10 mouse cellular contexts compared by ENCODE assay signal in the genomic region with DNA sequence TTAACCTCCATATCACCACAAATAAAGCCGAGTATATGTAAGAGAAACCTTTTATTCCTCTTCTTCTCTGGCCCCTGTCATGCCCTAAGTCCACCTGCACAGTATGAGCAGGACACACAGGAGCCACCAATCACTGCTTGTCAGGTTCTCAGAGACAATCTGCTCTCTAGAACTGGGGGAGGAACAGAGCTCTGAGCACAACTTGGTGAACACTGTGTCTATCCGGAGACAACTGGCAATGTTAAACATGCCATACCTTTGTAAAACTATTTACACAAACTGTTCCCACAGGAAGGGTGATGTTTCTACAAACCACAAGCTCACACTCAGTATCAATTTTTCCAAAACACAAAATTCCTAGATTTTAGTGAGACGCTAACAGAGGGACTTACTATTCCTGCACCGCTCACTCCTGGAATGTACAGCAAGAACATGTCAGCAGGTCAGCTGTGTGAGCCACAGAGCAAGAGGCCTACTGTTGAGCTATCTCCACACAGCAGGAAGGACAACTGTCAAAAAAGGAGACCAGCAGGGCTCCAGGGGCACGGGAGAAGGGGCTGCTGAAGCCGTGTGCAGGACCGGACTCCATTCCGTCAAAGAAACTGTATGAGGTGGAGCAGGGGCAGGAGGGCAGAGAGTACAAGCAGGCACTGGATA. TPM values are rescaled to one million over a fixed set of nuclear protein-coding genes. Genes with fewer than 3 reads are reported as not detected.
DNase-seq lines count a peak whose midpoint lies in the region; ATAC-seq and TF ChIP-seq lines count a peak whose summit lies in the region.
"Had no signal": no experiment of that assay in that cellular context is flagged by ENCODE, and none has a peak within 500 bp of the region (broad histone marks: within the 10 kb centered on the region; RNA-seq: fewer than 3 reads in every experiment).

No protein-coding gene starts in this region.

- H3K36me3 ChIP-seq in limb, embryonic 12.5 days = no peaks in the 10 kb centered on the region
- no peaks in the 10 kb centered on the region for H3K36me3 ChIP-seq in limb, embryonic 10.5 days
- H3K36me3 ChIP-seq in embryonic facial prominence, embryonic 12.5 days = no peaks in the 10 kb centered on the region
- H3K36me3 ChIP-seq in liver, postnatal 0 days (replicated peaks; ENCODE audit: insufficient read depth, low read length) = peaks cover 16% of the 10 kb centered on the region; the same call in 1 of the 2 replicates

- no peak overlapping the region for H3K4me3 ChIP-seq in limb, embryonic 12.5 days (replicated peaks)
- no peak overlapping the region for H3K4me3 ChIP-seq in limb, embryonic 10.5 days
- no peak overlapping the region for H3K4me3 ChIP-seq in embryonic facial prominence, embryonic 12.5 days
- H3K4me3 ChIP-seq in liver, postnatal 0 days (ENCODE audit: low read depth, low read length) = no peak overlapping the region

- no peak for ATAC-seq in limb, embryonic 12.5 days (ENCODE audit: insufficient number of reproducible peaks, insufficient read depth, low FRiP score, low TSS enrichment, low read depth)
- no peak for ATAC-seq in embryonic facial prominence, embryonic 12.5 days (ENCODE audit: insufficient number of reproducible peaks, insufficient read depth, low FRiP score, low TSS enrichment)
- no peak for ATAC-seq in liver, postnatal 0 days
- ATAC-seq: forebrain, postnatal 0 days had no signal

- H3K4me2 ChIP-seq in limb, embryonic 12.5 days = no peak overlapping the region
- H3K4me2 ChIP-seq in embryonic facial prominence, embryonic 12.5 days (replicated peaks) = no peak overlapping the region
- H3K4me2 ChIP-seq in liver, postnatal 0 days (ENCODE audit: low read depth, low read length) = no peak overlapping the region

- peak; percentile 87 for DNase-seq in heart, adult 11 months
- DNase-seq in heart, postnatal 14 days = no peak
- no peak for DNase-seq in limb, embryonic 10.5 days (ENCODE audit: low spot score)
- no peak for DNase-seq in liver, postnatal 0 days
- DNase-seq in frontal cortex, postnatal 25 days (ENCODE audit: low spot score in 2 of 2) = no peak
- no peak for DNase-seq in right cerebral cortex, postnatal 14 days
- DNase-seq: B cell, adult 2 months; forebrain, postnatal 0 days had no signal

- H3K27me3 ChIP-seq in limb, embryonic 12.5 days = no peaks in the 10 kb centered on the region
- H3K27me3 ChIP-seq in limb, embryonic 10.5 days (ENCODE audit: low read depth, poor library complexity, severe bottlenecking) = no peaks in the 10 kb centered on the region
- 0 out of 2 replicates have a peak, but pooled peaks cover 2% of the 10 kb centered on the region for H3K27me3 ChIP-seq in embryonic facial prominence, embryonic 12.5 days
- no peaks in the 10 kb centered on the region for H3K27me3 ChIP-seq in liver, postnatal 0 days (ENCODE audit: insufficient read depth, low read length)

- TF ChIP-seq CTCF in liver, postnatal 0 days (IDR thresholded peaks at IDR 0.05; ENCODE audit: low read depth) = no peak

- intact Hi-C loops in heart, postnatal 14 days (cut with DNase I) = loop anchor here (2.0 kb wide), 1 partner anchor 21 kb away; no protein-coding TSS in a partner anchor

- 0 out of 2 replicates have a peak overlapping the region, but pooled peaks have one; percentile 31 for H3K27ac ChIP-seq in limb, embryonic 12.5 days
- H3K27ac ChIP-seq in limb, embryonic 10.5 days = no peak overlapping the region
- 0 out of 2 replicates have a peak overlapping the region, but pooled peaks have one; percentile 20 for H3K27ac ChIP-seq in embryonic facial prominence, embryonic 12.5 days
- H3K27ac ChIP-seq in liver, postnatal 0 days (ENCODE audit: low read depth) = peak overlapping the region; percentile 44; the same call in 1 of the 2 replicates

- WGBS in limb, embryonic 12.5 days = 77% methylated on average over 8 of the region's 8 CpGs
- WGBS in limb, embryonic 10.5 days = 86% methylated on average over 8 of the region's 8 CpGs
- 66% methylated on average over 8 of the region's 8 CpGs for WGBS in embryonic facial prominence, embryonic 12.5 days
- 51% methylated on average over 8 of the region's 8 CpGs for WGBS in liver, postnatal 0 days (ENCODE audit: insufficient replicate concordance)

- peaks cover 14% of the 10 kb centered on the region for H3K4me1 ChIP-seq in limb, embryonic 12.5 days (replicated peaks)
- peaks cover 12% of the 10 kb centered on the region for H3K4me1 ChIP-seq in limb, embryonic 10.5 days
- H3K4me1 ChIP-seq in embryonic facial prominence, embryonic 12.5 days = peaks cover 14% of the 10 kb centered on the region
- peaks cover 7% of the 10 kb centered on the region for H3K4me1 ChIP-seq in liver, postnatal 0 days (ENCODE audit: insufficient read depth)

- TF ChIP-seq EP300 in liver, postnatal 0 days (IDR thresholded peaks at IDR 0.05; ENCODE audit: low read depth) = no peak

- no peaks in the 10 kb centered on the region for H3K9me3 ChIP-seq in limb, embryonic 12.5 days
- H3K9me3 ChIP-seq in limb, embryonic 10.5 days (replicated peaks) = no peaks in the 10 kb centered on the region
- no peaks in the 10 kb centered on the region for H3K9me3 ChIP-seq in embryonic facial prominence, embryonic 12.5 days
- no peaks in the 10 kb centered on the region for H3K9me3 ChIP-seq in liver, postnatal 0 days (ENCODE audit: low read length)

- H3K9ac ChIP-seq in limb, embryonic 12.5 days (replicated peaks) = 0 out of 2 replicates have a peak overlapping the region, but pooled peaks have one; percentile 24
- no peak overlapping the region for H3K9ac ChIP-seq in embryonic facial prominence, embryonic 12.5 days
- no peak overlapping the region for H3K9ac ChIP-seq in liver, postnatal 0 days (replicated peaks)
- H3K9ac ChIP-seq: forebrain, postnatal 0 days had no signal

RNA-seq across cellular contexts. Expression of a gene that starts 25.0 kb away (rescaled TPM):
- 100 to 1,000 TPM; 439 to 440 TPM for total RNA-seq in heart, postnatal 14 days (2021)
- polyA plus RNA-seq in limb, embryonic 12.5 days (2016; fragmentation: Nextera tagmentation; extraction: Ambion mirVana) = 27.9 and 28.2 TPM in 2 replicates
- 25.3 and 27.5 TPM in 2 replicates for polyA plus RNA-seq in limb, embryonic 10.5 days (2016; fragmentation: Nextera tagmentation; extraction: Ambion mirVana)
- polyA plus RNA-seq in embryonic facial prominence, embryonic 12.5 days (2016; fragmentation: Nextera tagmentation; extraction: Ambion mirVana) = 22.8 and 25.7 TPM in 2 replicates
- 20.8 and 29.2 TPM in 2 replicates for polyA plus RNA-seq in liver, postnatal 0 days (2015; fragmentation: Nextera tagmentation; extraction: Ambion mirVana)
